Mouse (Mus musculus) lung, embryonic 16.5 days (tissue): Measurements from ENCODE around the gene Arhgap10. TPM values are rescaled to one million over a fixed set of nuclear protein-coding genes. Genes with fewer than 3 reads are reported as not detected.

Source experiments
- ATAC-seq: fragments of 200-750 bp; cut with Nextera tagmentation; 2 replicates; pipeline ENCODE4 v1.8.0; 2017; ENCODE audit warnings: low read depth, mild to moderate bottlenecking, moderate library complexity
- H3K27ac ChIP-seq: fragments of 300-500 bp; sonication (generic); 2 replicates; pipeline ENCODE4 v1.5.1; 2014; ENCODE audit warnings: mild to moderate bottlenecking, control low read depth, low read length
- H3K27me3 ChIP-seq: fragments of 300-500 bp; sonication (generic); 2 replicates; pipeline ENCODE4 v1.6.1; 2014; ENCODE audit warnings: low read depth, low read length, mixed read lengths; ENCODE audit not compliant: control insufficient read depth, insufficient read depth
- H3K36me3 ChIP-seq: fragments of 300-500 bp; sonication (generic); 2 replicates; pipeline ENCODE4 v1.6.1; 2014; ENCODE audit warnings: low read length; ENCODE audit not compliant: control insufficient read depth, insufficient read depth
- H3K4me1 ChIP-seq: fragments of 300-500 bp; sonication (generic); replicated peaks from 2 replicates; pipeline ENCODE4 v1.6.1; 2014; ENCODE audit warnings: low read length, mixed read lengths; ENCODE audit not compliant: control insufficient read depth, insufficient read depth
- H3K4me2 ChIP-seq: fragments of 300-500 bp; sonication (generic); 2 replicates; pipeline ENCODE4 v1.6.1; 2014; ENCODE audit warnings: low read depth, low read length, control low read depth
- H3K4me3 ChIP-seq: fragments of 300-500 bp; sonication (generic); 2 replicates; pipeline ENCODE4 v1.5.1; 2014; ENCODE audit warnings: mild to moderate bottlenecking, low read length, control low read depth
- H3K9ac ChIP-seq: fragments of 300-500 bp; sonication (generic); 2 replicates; pipeline ENCODE4 v1.6.1; 2014; ENCODE audit warnings: low read length, control low read depth
- H3K9me3 ChIP-seq: fragments of 300-500 bp; sonication (generic); 2 replicates; pipeline ENCODE4 v1.6.1; 2016; ENCODE audit warnings: low read length; ENCODE audit not compliant: control insufficient read depth
- WGBS: fragments of 180-500 bp; shearing (Covaris S2); extraction: QIAGEN DNeasy Blood & Tissue Kit; methylation state at CpG from one replicate; pipeline ENCODE4 v1.1.7; 2014; 5-methylcytosine and 5-hydroxymethylcytosine counted together
- polyA plus RNA-seq: library from polyadenylated mRNA; unstranded; fragments of >200 nt; fragmentation: Nextera tagmentation; extraction: Ambion mirVana; gene quantifications from 2 replicates; pipeline ENCODE4 v1.2.1, GENCODE M21; 2015

Gene Arhgap10
- polyA plus RNA-seq, 1 experiment from 2014 or later, result 23.1 TPM

GRCm38 (mm10) chr8:77343335-77343734 is 174.4 kb downstream of the Arhgap10 start:
- Histone ChIP-seq H3K9me3 (no peaks in the 10 kb centered on the region), H3K4me1 (peaks cover 10% of the 10 kb centered on the region), H3K27ac (no peak overlapping the region), H3K36me3 (no peaks in the 10 kb centered on the region; the same call in 1 of the 2 replicates), H3K27me3 (no peaks in the 10 kb centered on the region), H3K4me3 (no peak overlapping the region), H3K9ac (no peak overlapping the region), H3K4me2 (no peak overlapping the region)
- ATAC-seq, result no peak
- 85% methylated on average over 3 of the region's 3 CpGs for WGBS

GRCm38 (mm10) chr8:77342144-77342543 is 175.6 kb downstream of the Arhgap10 start:
- no peak overlapping the region for H3K4me2 ChIP-seq
- WGBS, result 62% methylated on average over 4 of the region's 4 CpGs
- no peak overlapping the region for H3K9ac ChIP-seq
- H3K36me3 ChIP-seq, result no peaks in the 10 kb centered on the region; the same call in 1 of the 2 replicates
- peaks cover 10% of the 10 kb centered on the region for H3K4me1 ChIP-seq
- no peaks in the 10 kb centered on the region for H3K9me3 ChIP-seq
- no peaks in the 10 kb centered on the region for H3K27me3 ChIP-seq
- H3K4me3 ChIP-seq, result no peak overlapping the region
- peak; percentile 51 for ATAC-seq
- H3K27ac ChIP-seq, result peak overlapping the region; percentile 85

- Histone ChIP-seq H3K27me3 (no peaks in the 10 kb centered on the region), H3K9ac (no peak overlapping the region), H3K27ac (peak overlapping the region; percentile 85), H3K36me3 (no peaks in the 10 kb centered on the region; the same call in 1 of the 2 replicates), H3K9me3 (no peaks in the 10 kb centered on the region), H3K4me1 (peaks cover 10% of the 10 kb centered on the region), H3K4me3 (no peak overlapping the region), H3K4me2 (no peak overlapping the region)
- 31% methylated on average over 9 of the region's 9 CpGs for WGBS
- peak; percentile 83 for ATAC-seq
Observed at GRCm38 (mm10) chr8:77341329-77341728, 176.4 kb downstream of the Arhgap10 start.

- ATAC-seq, result no peak
- H3K4me3 ChIP-seq, result no peak overlapping the region
- peak overlapping the region; percentile 85 for H3K27ac ChIP-seq
- no peaks in the 10 kb centered on the region for H3K36me3 ChIP-seq
- 83% methylated on average over 6 of the region's 6 CpGs for WGBS
- peaks cover 10% of the 10 kb centered on the region for H3K4me1 ChIP-seq
- no peak overlapping the region for H3K9ac ChIP-seq
- H3K9me3 ChIP-seq, result no peaks in the 10 kb centered on the region
- no peaks in the 10 kb centered on the region for H3K27me3 ChIP-seq
- H3K4me2 ChIP-seq, result no peak overlapping the region
Observed at GRCm38 (mm10) chr8:77340046-77340747, 177.6 kb downstream of the Arhgap10 start.

GRCm38 (mm10) chr8:77337272-77337671 is 180.5 kb downstream of the Arhgap10 start:
- Histone ChIP-seq H3K9me3 (no peaks in the 10 kb centered on the region), H3K4me1 (peaks cover 10% of the 10 kb centered on the region), H3K4me3 (no peak overlapping the region), H3K36me3 (no peaks in the 10 kb centered on the region), H3K4me2 (no peak overlapping the region), H3K9ac (no peak overlapping the region), H3K27ac (no peak overlapping the region), H3K27me3 (no peaks in the 10 kb centered on the region)
- no peak for ATAC-seq
- WGBS, result 71% methylated on average over 12 of the region's 12 CpGs

- H3K4me3 ChIP-seq, result no peak overlapping the region
- H3K9me3 ChIP-seq, result no peaks in the 10 kb centered on the region
- H3K9ac ChIP-seq, result no peak overlapping the region
- no peak for ATAC-seq
- H3K4me1 ChIP-seq, result no peaks in the 10 kb centered on the region
- no peaks in the 10 kb centered on the region for H3K27me3 ChIP-seq
- H3K4me2 ChIP-seq, result no peak overlapping the region
- 91% methylated on average over 12 of the region's 12 CpGs for WGBS
- H3K27ac ChIP-seq, result no peak overlapping the region
- H3K36me3 ChIP-seq, result no peaks in the 10 kb centered on the region
Observed at GRCm38 (mm10) chr8:77331180-77331579, 186.6 kb downstream of the Arhgap10 start.

GRCm38 (mm10) chr8:77330304-77330703 is 187.4 kb downstream of the Arhgap10 start:
- ATAC-seq, result no peak
- H3K4me3 ChIP-seq, result no peak overlapping the region
- no peak overlapping the region for H3K27ac ChIP-seq
- no peaks in the 10 kb centered on the region for H3K9me3 ChIP-seq
- no peak overlapping the region for H3K4me2 ChIP-seq
- no peak overlapping the region for H3K9ac ChIP-seq
- no peaks in the 10 kb centered on the region for H3K4me1 ChIP-seq
- WGBS, result 85% methylated on average over 9 of the region's 9 CpGs
- H3K36me3 ChIP-seq, result no peaks in the 10 kb centered on the region
- H3K27me3 ChIP-seq, result no peaks in the 10 kb centered on the region

GRCm38 (mm10) chr8:77329783-77330182 is 188.0 kb downstream of the Arhgap10 start:
- Histone ChIP-seq H3K36me3 (no peaks in the 10 kb centered on the region), H3K4me3 (no peak overlapping the region), H3K4me1 (no peaks in the 10 kb centered on the region), H3K9ac (no peak overlapping the region), H3K27ac (no peak overlapping the region), H3K27me3 (no peaks in the 10 kb centered on the region), H3K4me2 (no peak overlapping the region), H3K9me3 (no peaks in the 10 kb centered on the region)
- ATAC-seq, result no peak
- WGBS, result 72% methylated on average over 4 of the region's 4 CpGs

- no peaks in the 10 kb centered on the region for H3K36me3 ChIP-seq
- H3K27me3 ChIP-seq, result no peaks in the 10 kb centered on the region
- H3K9me3 ChIP-seq, result no peaks in the 10 kb centered on the region
- no peak overlapping the region for H3K4me3 ChIP-seq
- H3K27ac ChIP-seq, result no peak overlapping the region
- H3K4me2 ChIP-seq, result no peak overlapping the region
- H3K4me1 ChIP-seq, result no peaks in the 10 kb centered on the region
- ATAC-seq, result no peak
- H3K9ac ChIP-seq, result no peak overlapping the region
- WGBS, result 83% methylated on average over 8 of the region's 8 CpGs
Observed at GRCm38 (mm10) chr8:77328473-77328872, 189.3 kb downstream of the Arhgap10 start.
